Mouse (Mus musculus) CH12.LX (cell line): ENCODE results near the gene Clec1b. TPM values are rescaled to one million over a fixed set of nuclear protein-coding genes. Genes with fewer than 3 reads are reported as not detected.

Source experiments
- DNase-seq: peaks from one replicate; pipeline ENCODE4 v3.0.0-alpha.2; 2013; ENCODE audit errors: extremely low read depth
- H3K27ac ChIP-seq: 2 replicates; pipeline ENCODE4 v1.5.1; 2012; ENCODE audit warnings: low read depth, mild to moderate bottlenecking, control low read depth, moderate library complexity; ENCODE audit not compliant: insufficient read depth
- H3K27me3 ChIP-seq: replicated peaks from 2 replicates; pipeline ENCODE3; 2012; ENCODE audit warnings: inconsistent platforms
- H3K36me3 ChIP-seq, 2 experiments: replicated peaks in 1 of 2; 2 replicates each; pipeline versions ENCODE3 to v1.6.1; 2012; ENCODE audit warnings: inconsistent platforms in 1 of 2, low read length in 1 of 2, mild to moderate bottlenecking in 1 of 2, mixed read lengths in 1 of 2, moderate library complexity in 1 of 2; ENCODE audit not compliant: control insufficient read depth in 1 of 2, insufficient read depth in 1 of 2
- H3K4me1 ChIP-seq, 2 experiments: 2 replicates each; pipeline ENCODE4 v1.6.1; 2012; ENCODE audit warnings: inconsistent platforms in 1 of 2, moderate library complexity in 1 of 2; ENCODE audit not compliant: insufficient read depth in 2 of 2, control insufficient read depth in 1 of 2
- H3K4me2 ChIP-seq: 2 replicates; pipeline ENCODE4 v1.6.1; 2012; ENCODE audit warnings: low read depth, mild to moderate bottlenecking, control low read depth; ENCODE audit not compliant: poor library complexity, insufficient read depth, severe bottlenecking
- H3K4me3 ChIP-seq, 3 experiments: fragments of 150-350 bp in 1 of 3; sonication (generic) in 1 of 3; replicated peaks in 1 of 3; 2 replicates each; pipeline versions ENCODE3 to v1.5.1; 2011 to 2012; ENCODE audit warnings: low read depth in 2 of 3, low read length in 2 of 3, mild to moderate bottlenecking in 2 of 3, moderate library complexity in 2 of 3, control low read depth in 1 of 3, improper control_type of control experiment in 1 of 3, inconsistent platforms in 1 of 3, mixed read lengths in 1 of 3; ENCODE audit not compliant: poor library complexity in 1 of 3
- H3K79me2 ChIP-seq: replicated peaks from 2 replicates; pipeline ENCODE4 v1.6.1; 2012; ENCODE audit warnings: mild to moderate bottlenecking, moderate library complexity; ENCODE audit not compliant: control insufficient read depth, poor library complexity, insufficient read depth, severe bottlenecking; ENCODE audit errors: extremely low read depth
- H3K9ac ChIP-seq: 2 replicates; pipeline ENCODE4 v1.6.1; 2012; ENCODE audit warnings: low read depth, mild to moderate bottlenecking, control low read depth, moderate library complexity; ENCODE audit not compliant: insufficient read depth
- H3K9me3 ChIP-seq: replicated peaks from 2 replicates; pipeline ENCODE3; 2012; ENCODE audit warnings: low read length, inconsistent platforms, mixed read lengths
- CHD1 ChIP-seq: IDR thresholded peaks from 2 replicates; pipeline ENCODE4 v1.6.1; 2012; ENCODE audit warnings: low read depth, low read length, improper control_type of control experiment, inconsistent platforms
- CHD2 ChIP-seq: IDR thresholded peaks from 2 replicates; pipeline ENCODE4 v1.6.1; 2011; ENCODE audit warnings: low read length, improper control_type of control experiment
- CTCF ChIP-seq, 2 experiments: IDR thresholded peaks in 1 of 2; conservative IDR thresholded peaks in 1 of 2; 2 replicates each; pipeline ENCODE4 v1.5.1; 2011 to 2012; ENCODE audit warnings: low read depth in 2 of 2, low read length in 2 of 2, improper control_type of control experiment in 1 of 2, inconsistent platforms in 1 of 2, mild to moderate bottlenecking in 1 of 2, moderate library complexity in 1 of 2
- E2F4 ChIP-seq: IDR thresholded peaks from 2 replicates; pipeline ENCODE4 v1.6.1; 2011; ENCODE audit warnings: low read depth, low read length, improper control_type of control experiment; ENCODE audit not compliant: insufficient replicate concordance
- EP300 ChIP-seq: IDR thresholded peaks from 2 replicates; pipeline ENCODE4 v1.6.1; 2011; ENCODE audit warnings: low read length, improper control_type of control experiment
- ETS1 ChIP-seq: conservative IDR thresholded peaks from 2 replicates; pipeline ENCODE4 v1.6.1; 2012; ENCODE audit warnings: low read depth, mild to moderate bottlenecking, inconsistent platforms, low read length, improper control_type of control experiment, moderate library complexity
- GABPA ChIP-seq: IDR thresholded peaks from 2 replicates; pipeline ENCODE4 v1.6.1; 2012; ENCODE audit warnings: low read depth, low read length, improper control_type of control experiment, inconsistent platforms; ENCODE audit not compliant: insufficient replicate concordance
- IRF4 ChIP-seq: IDR thresholded peaks from 2 replicates; pipeline ENCODE4 v1.6.1; 2014; ENCODE audit warnings: low read depth, mild to moderate bottlenecking, inconsistent platforms, low read length, improper control_type of control experiment
- JUN ChIP-seq: IDR thresholded peaks from 2 replicates; pipeline ENCODE4 v1.6.1; 2011; ENCODE audit warnings: low read depth, mild to moderate bottlenecking, low read length, improper control_type of control experiment, moderate library complexity; ENCODE audit not compliant: insufficient read depth
- JUND ChIP-seq: conservative IDR thresholded peaks from 2 replicates; pipeline ENCODE4 v1.6.1; 2011; ENCODE audit warnings: low read depth, low read length, improper control_type of control experiment
- MAFK ChIP-seq: IDR thresholded peaks from 2 replicates; pipeline ENCODE4 v1.6.1; 2011; ENCODE audit warnings: low read length, improper control_type of control experiment; ENCODE audit not compliant: insufficient replicate concordance
- MEF2A ChIP-seq: IDR thresholded peaks from 2 replicates; pipeline ENCODE4 v1.6.1; 2014; ENCODE audit warnings: low read depth, mild to moderate bottlenecking, inconsistent platforms, low read length, improper control_type of control experiment, borderline replicate concordance
- MXI1 ChIP-seq: IDR thresholded peaks from 2 replicates; pipeline ENCODE4 v1.6.1; 2011; ENCODE audit warnings: mild to moderate bottlenecking, low read depth, low read length, improper control_type of control experiment
- MYC ChIP-seq: IDR thresholded peaks from 2 replicates; pipeline ENCODE4 v1.6.1; 2011; ENCODE audit warnings: low read depth, mild to moderate bottlenecking, improper control_type of control experiment, low read length
- POLR2AphosphoS2 ChIP-seq: IDR thresholded peaks from 2 replicates; pipeline ENCODE4 v1.6.1; 2011; ENCODE audit warnings: low read depth, low read length, improper control_type of control experiment
- RAD21 ChIP-seq: IDR thresholded peaks from 2 replicates; pipeline ENCODE4 v1.6.1; 2011; ENCODE audit warnings: low read depth, mild to moderate bottlenecking, low read length, improper control_type of control experiment, moderate library complexity
- RCOR1 ChIP-seq: conservative IDR thresholded peaks from 2 replicates; pipeline ENCODE4 v1.6.1; 2012; ENCODE audit warnings: low read depth, mild to moderate bottlenecking, inconsistent platforms, low read length, improper control_type of control experiment
- SIN3A ChIP-seq: IDR thresholded peaks from 2 replicates; pipeline ENCODE4 v1.6.1; 2012; ENCODE audit warnings: low read length, improper control_type of control experiment, inconsistent platforms
- SMC3 ChIP-seq: IDR thresholded peaks from 2 replicates; pipeline ENCODE4 v1.6.1; 2011; ENCODE audit warnings: low read depth, low read length, improper control_type of control experiment
- TCF12 ChIP-seq: IDR thresholded peaks from 2 replicates; pipeline ENCODE4 v1.6.1; 2014; ENCODE audit warnings: low read depth, mild to moderate bottlenecking, inconsistent platforms, low read length, improper control_type of control experiment
- USF1 ChIP-seq: IDR thresholded peaks from 2 replicates; pipeline ENCODE4 v1.6.1; 2014; ENCODE audit warnings: low read depth, mild to moderate bottlenecking, inconsistent platforms, low read length, improper control_type of control experiment
- USF2 ChIP-seq: conservative IDR thresholded peaks from 2 replicates; pipeline ENCODE4 v1.6.1; 2011; ENCODE audit warnings: low read depth, low read length, improper control_type of control experiment
- ZKSCAN1 ChIP-seq: IDR thresholded peaks from 2 replicates; pipeline ENCODE4 v1.6.1; 2012; ENCODE audit warnings: low read depth, inconsistent platforms, low read length, improper control_type of control experiment, borderline replicate concordance
- ZMIZ1 ChIP-seq: IDR thresholded peaks from 2 replicates; pipeline ENCODE4 v1.6.1; 2012; ENCODE audit warnings: low read depth, mild to moderate bottlenecking, inconsistent platforms, low read length, improper control_type of control experiment
- ZNF384 ChIP-seq: IDR thresholded peaks from 2 replicates; pipeline ENCODE4 v1.6.1; 2012; ENCODE audit warnings: low read depth, low read length, improper control_type of control experiment, inconsistent platforms
- dilution Hi-C: fragments of 300-500 bp; cut with MboI; formaldehyde crosslinking; loops from 2 replicates; pipeline ENCODE4 v1.14.3; 2020; ENCODE audit warnings: low sequenced_read_pairs; ENCODE audit not compliant: extremely low pct_unique_long_range_greater_than_20kb, extremely low pct_ligation_motif_present
- in situ Hi-C: fragments of 300-500 bp; cut with MboI; formaldehyde crosslinking; loops from 3 replicates; pipeline ENCODE4 v1.14.3; 2019; ENCODE audit warnings: low sequenced_read_pairs, low pct_ligation_motif_present, low pct_unique_long_range_greater_than_20kb, mixed read lengths
- polyA plus RNA-seq: library from polyadenylated mRNA; unstranded; fragments of >175 nt; gene quantifications from 2 replicates; pipeline ENCODE4 v1.2.1, GENCODE M21; 2012; ENCODE audit warnings: low read depth; ENCODE audit not compliant: insufficient read length
- total RNA-seq, 2 experiments: library from RNA; depleted of rRNA; stranded (reverse); fragments of 300-350 nt in 1 of 2; fragments of >200 nt in 1 of 2; gene quantifications; 2 replicates each; pipeline ENCODE4 v1.2.3; 2012 to 2014

The Clec1b gene
- total and polyA plus RNA-seq, 3 experiments, result not detected

DNA sequence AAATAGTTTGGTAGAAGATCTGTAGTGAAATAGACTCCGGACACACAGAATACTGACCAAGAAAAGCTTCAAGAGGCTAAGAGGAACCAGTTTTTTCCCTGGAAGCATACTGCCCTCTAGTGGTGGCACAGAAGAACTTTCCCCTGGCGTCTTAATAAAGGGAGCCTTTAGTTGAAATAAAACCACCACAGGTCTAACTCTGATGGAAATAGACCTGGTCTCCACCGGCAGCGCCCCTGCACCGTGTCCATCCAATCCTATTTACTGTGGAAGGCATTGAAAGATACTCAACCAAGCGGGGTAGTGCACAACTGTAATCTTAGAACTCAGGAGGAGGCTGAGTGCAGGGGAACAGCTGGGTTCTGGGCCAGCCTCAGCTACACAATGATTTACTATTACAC lies 31.1 kb upstream of the Clec1b start (continued):
- TF ChIP-seq JUND (peak; percentile 63; the same call in 1 of the 2 replicates), SIN3A (peak; percentile 53; the same call in 1 of the 2 replicates), EP300 (no peak), MEF2A (peak; percentile 58; the same call in 1 of the 2 replicates), JUN (0 out of 2 replicates have a peak, but pooled peaks have one; percentile 7), USF1 (no peak), USF2 (no peak), RAD21 (peak; percentile 99), SMC3 (peak; percentile 97), RCOR1 (0 out of 2 replicates have a peak, but pooled peaks have one; percentile 3), E2F4 (0 out of 2 replicates have a peak, but pooled peaks have one; percentile 44)
- TF ChIP-seq, all 38 proteins: peak for 14

DNA sequence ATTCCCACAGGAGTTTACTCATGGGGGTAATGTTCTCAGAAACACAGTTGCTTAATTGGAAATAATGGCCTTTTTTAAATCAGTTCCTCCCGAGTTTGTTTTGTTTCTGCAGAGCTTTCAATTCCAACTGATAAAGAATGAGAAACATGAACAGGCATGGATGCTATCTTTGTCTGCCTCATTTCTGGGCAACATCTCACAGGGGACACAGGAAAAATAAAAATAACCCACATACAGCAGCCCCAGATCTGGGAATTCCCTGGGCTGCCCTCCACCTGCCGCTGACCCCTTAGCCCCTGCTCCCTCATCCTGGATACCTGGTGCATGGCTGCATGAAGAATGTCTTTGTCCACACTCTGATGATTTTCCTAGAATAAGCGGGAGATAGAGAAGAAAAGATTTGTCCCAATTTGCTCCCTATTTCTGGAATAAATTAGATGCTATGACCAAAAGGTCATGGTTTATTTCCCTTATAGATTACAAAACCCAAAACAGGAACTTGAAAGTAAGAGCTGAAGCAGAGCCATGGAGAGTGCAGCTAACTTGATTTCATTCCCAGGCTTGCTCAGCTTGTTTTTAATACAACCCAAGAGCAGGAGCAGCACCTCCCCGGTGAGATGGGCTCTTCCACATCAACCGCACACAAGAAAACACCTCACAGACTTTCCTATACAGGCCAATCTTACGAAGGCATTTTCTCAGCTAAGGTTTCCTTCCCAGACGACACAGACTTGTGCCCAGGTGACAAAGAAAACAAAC lies 27.5 kb upstream of the Clec1b start:
- no peak for TF ChIP-seq MYC
- TF ChIP-seq TCF12, result no peak
- TF ChIP-seq SMC3, result no peak
- TF ChIP-seq POLR2AphosphoS2, result no peak
- TF ChIP-seq RCOR1, result no peak
- TF ChIP-seq IRF4, result no peak
- TF ChIP-seq MXI1, result no peak
- no peak for TF ChIP-seq ZKSCAN1
- no peak for TF ChIP-seq ZMIZ1
- TF ChIP-seq MAFK, result no peak
- TF ChIP-seq CHD2, result no peak
- TF ChIP-seq ETS1, result no peak
- no peak for TF ChIP-seq ZNF384
- no peak for TF ChIP-seq GABPA
- no peak for TF ChIP-seq CTCF (conservative IDR thresholded peaks at IDR 0.05 in 1 of 2, IDR thresholded peaks at IDR 0.05 in 1 of 2; ENCODE audit: low read depth in 2 of 2, low read length in 2 of 2)
- TF ChIP-seq CHD1, result no peak
- TF ChIP-seq JUN, result no peak
- TF ChIP-seq E2F4, result no peak
- no peaks in the 10 kb centered on the region for H3K27me3 ChIP-seq
- peak overlapping the region; percentile 82 for H3K4me2 ChIP-seq
- dilution Hi-C loops (no loop called here), in situ Hi-C loops (loop anchor here (5.0 to 25.0 kb wide), 2 partner anchors 37 to 532 kb away; partner anchors contain the start of genes 4922502D21Rik, Gm44511 and Klrb1b)
- H3K4me3 ChIP-seq, result no peak overlapping the region
- DNase-seq, result no peak
- no peaks in the 10 kb centered on the region for H3K36me3 ChIP-seq
- H3K79me2 ChIP-seq, result no peaks in the 10 kb centered on the region
- H3K9ac ChIP-seq, result no peak overlapping the region
- peaks cover 0 to 11% of the 10 kb centered on the region in 2 experiments; a peak in 2 of 4 replicates for H3K4me1 ChIP-seq
- H3K27ac ChIP-seq, result no peak overlapping the region
- no peaks in the 10 kb centered on the region for H3K9me3 ChIP-seq
